Mouse (Mus musculus) gastrocnemius, adult 8-10 months (tissue): ENCODE measurements at regions not wholly inside any gene's neighbourhood (a gene's known extent, or its start where the extent isn't known, plus 50 kb on each side); places are given as distances from the start of the nearest gene placed in this dataset. TPM values are rescaled to one million over a fixed set of nuclear protein-coding genes. Genes with fewer than 3 reads are reported as not detected.
"Not testable (repeated sequence)": the region's sequence is repeated elsewhere in the genome, so short reads cannot be mapped to it uniquely, and the experiment has no call there.

Experiments
- DNase-seq, 2 experiments: peaks; one replicate each; pipeline ENCODE4 v3.0.0; 2022; ENCODE audit warnings: low spot score in 2 of 2
- microRNA-seq: library from miRNA; unstranded; fragments of <30 nt; microRNA quantifications from one replicate; pipeline ENCODE4 v1.2.0, GENCODE M21; 2022

- no peak for DNase-seq
These were observed 368.1 kb downstream of the Gm8797 start for GRCm38 (mm10) chr3:6118721-6119120.

- DNase-seq = not testable (repeated sequence)
These were observed 385.1 kb downstream of the Gm8797 start for GRCm38 (mm10) chr3:6135754-6136153.

GRCm38 (mm10) chr3:6137374-6137773 is 386.8 kb downstream of the Gm8797 start:
- DNase-seq = no peak

GRCm38 (mm10) chr3:6173775-6174174 is 423.2 kb downstream of the Gm8797 start:
- DNase-seq = no peak

GRCm38 (mm10) chr3:6182533-6182932 is 431.9 kb downstream of the Gm8797 start:
- DNase-seq = no peak

GRCm38 (mm10) chr3:6183400-6183799 is 432.8 kb downstream of the Gm8797 start:
- no peak for DNase-seq

- DNase-seq = no peak
These were observed 415.6 kb downstream of the 1700008P02Rik start for GRCm38 (mm10) chr3:6204656-6205055.

GRCm38 (mm10) chr3:6228685-6229084 is 391.6 kb downstream of the 1700008P02Rik start:
- no peak for DNase-seq

Small RNA genes in the stretch of these regions (microRNA-seq; reads per million reads assigned to microRNA genes)
- gene Gm25144 = not detected
- not detected for gene Gm25352
